Mouse (Mus musculus) ES-Bruce4 (cell line): ENCODE results near the gene Chid1.

Experiments
- CTCF ChIP-seq: IDR thresholded peaks from one replicate; pipeline ENCODE4 v1.8.1; 2011; ENCODE audit warnings: low read depth, low read length
- POLR2A ChIP-seq: IDR thresholded peaks from one replicate; pipeline ENCODE4 v1.8.1; 2011; ENCODE audit warnings: low read length; ENCODE audit not compliant: insufficient read depth

GRCm38 (mm10) chr7:141502556-141502905 lies 37.1 kb downstream of the Chid1 start:
- TF ChIP-seq CTCF = no peak
- no peak for TF ChIP-seq POLR2A
